Comparison of ENCODE assay signal across 9 mouse cellular contexts in the genomic region with DNA sequence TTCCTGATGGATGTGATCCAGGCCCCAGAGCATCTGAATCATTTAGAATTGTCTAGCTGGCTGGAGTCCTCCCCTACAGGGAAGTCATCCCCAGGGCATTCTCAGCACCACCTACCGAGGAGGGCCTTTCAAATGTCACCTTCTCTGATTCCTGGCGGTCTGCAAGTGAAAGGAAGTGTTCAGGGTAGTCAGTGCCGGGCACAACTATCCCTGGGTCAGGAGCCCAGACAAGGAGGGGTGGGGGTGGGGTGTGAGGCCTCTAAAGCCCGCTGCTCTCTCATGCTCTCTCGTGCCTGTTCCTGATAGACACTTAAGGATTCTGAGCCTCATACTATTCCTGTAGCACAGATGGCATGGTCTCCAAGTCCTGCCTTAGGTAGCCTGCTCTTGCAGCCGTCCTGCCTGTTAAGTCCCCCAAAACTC. TPM values are rescaled to one million over a fixed set of nuclear protein-coding genes. Genes with fewer than 3 reads are reported as not detected.
DNase-seq lines count a peak whose midpoint lies in the region; ATAC-seq and TF ChIP-seq lines count a peak whose summit lies in the region.
"Had no signal": no experiment of that assay in that cellular context is flagged by ENCODE, and none has a peak within 500 bp of the region (broad histone marks: within the 10 kb centered on the region; RNA-seq: fewer than 3 reads in every experiment).

No protein-coding gene starts in this region.

- peak; percentile 3; the same call in 1 of the 2 replicates for ATAC-seq in stomach, embryonic 16.5 days (ENCODE audit: insufficient read depth, low FRiP score)
- no peak for ATAC-seq in erythroblast, adult 5-6 weeks (replicated peaks; ENCODE audit: low FRiP score, poor library complexity, severe bottlenecking)
- no peak for ATAC-seq in inflammation-experienced regulatory T-cells, adult 6 months

- WGBS in limb, embryonic 10.5 days = 15% methylated on average over 6 of the region's 6 CpGs
- WGBS in stomach, embryonic 16.5 days = 33% methylated on average over 6 of the region's 6 CpGs

- peaks cover 26% of the 10 kb centered on the region for H3K27me3 ChIP-seq in limb, embryonic 10.5 days (ENCODE audit: low read depth, poor library complexity, severe bottlenecking)
- H3K27me3 ChIP-seq in stomach, embryonic 16.5 days (ENCODE audit: control insufficient read depth, insufficient read depth, low read length) = no peaks in the 10 kb centered on the region

- H3K4me3 ChIP-seq in gastrocnemius, adult 2 months = peak overlapping the region; percentile 88
- peak overlapping the region; percentile 50; the same call in 1 of the 2 replicates for H3K4me3 ChIP-seq in limb, embryonic 10.5 days
- no peak overlapping the region for H3K4me3 ChIP-seq in stomach, embryonic 16.5 days (replicated peaks; ENCODE audit: low read length)

- intact Hi-C loops in gastrocnemius, adult 2 months (cut with DNase I) = no loop called here
- intact Hi-C loops in heart, postnatal 10 days (cut with DNase I) = no loop called here

- H3K9ac ChIP-seq in stomach, embryonic 16.5 days (ENCODE audit: low read length) = peak overlapping the region; percentile 70

- peak; percentile 58 for DNase-seq in gastrocnemius, adult 2 months
- no peak for DNase-seq in gastrocnemius, postnatal 10 days
- DNase-seq in embryo, embryonic 11 days = peak; percentile 31
- peak; percentile 46 to 47 for DNase-seq in heart, postnatal 10 days
- DNase-seq in limb, embryonic 10.5 days (ENCODE audit: low spot score) = no peak

- no peak for TF ChIP-seq CTCF in gastrocnemius, adult 2 months (IDR thresholded peaks at IDR 0.05)

- H3K36me3 ChIP-seq in limb, embryonic 10.5 days = no peaks in the 10 kb centered on the region
- H3K36me3 ChIP-seq in stomach, embryonic 16.5 days (ENCODE audit: control insufficient read depth, insufficient read depth, low read length) = no peaks in the 10 kb centered on the region; the same call in 1 of the 2 replicates
- H3K36me3 ChIP-seq: G1E had no signal

- H3K9me3 ChIP-seq in limb, embryonic 10.5 days (replicated peaks) = no peaks in the 10 kb centered on the region
- H3K9me3 ChIP-seq in stomach, embryonic 16.5 days (replicated peaks; ENCODE audit: control insufficient read depth, low read length) = no peaks in the 10 kb centered on the region
- H3K9me3 ChIP-seq: G1E had no signal

- peak overlapping the region; percentile 100 for H3K27ac ChIP-seq in gastrocnemius, adult 2 months
- H3K27ac ChIP-seq in limb, embryonic 10.5 days = peak overlapping the region; percentile 82
- H3K27ac ChIP-seq in stomach, embryonic 16.5 days (ENCODE audit: low read length) = peak overlapping the region; percentile 87

- peaks cover 16% of the 10 kb centered on the region for H3K4me1 ChIP-seq in limb, embryonic 10.5 days
- H3K4me1 ChIP-seq in stomach, embryonic 16.5 days (ENCODE audit: control insufficient read depth, insufficient read depth, low read length) = peaks cover 39% of the 10 kb centered on the region

- H3K4me2 ChIP-seq in stomach, embryonic 16.5 days (ENCODE audit: low read depth, low read length) = peak overlapping the region; percentile 62; the same call in 1 of the 2 replicates

RNA-seq across cellular contexts. Expression of a gene that starts 7.2 kb away (rescaled TPM):
- total RNA-seq in gastrocnemius, adult 2 months (2021) = 100 to 1,000 TPM in 1 of 2 experiments, 10 to 100 TPM in 1; 70.0 to 124 TPM
- 10 to 100 TPM; 60.4 to 64.9 TPM for total RNA-seq in gastrocnemius, postnatal 10 days (2021)
- total RNA-seq in heart, postnatal 10 days (2021) = 10 to 100 TPM; 40.0 to 40.8 TPM
- polyA plus RNA-seq in limb, embryonic 10.5 days (2016; fragmentation: Nextera tagmentation; extraction: Ambion mirVana) = 1.4 and 1.7 TPM in 2 replicates
- polyA plus RNA-seq in stomach, embryonic 16.5 days (2015; fragmentation: Nextera tagmentation; extraction: Ambion mirVana) = 39.6 and 47.5 TPM in 2 replicates
- total RNA-seq in erythroblast, adult 5-6 weeks (2015; ENCODE audit: low replicate concordance) = 3.3 and 8.6 TPM in 2 replicates
- 2.9 and 11.7 TPM in 2 replicates for total RNA-seq in erythroblast, adult 5-6 weeks (2017; ENCODE audit: low replicate concordance)
- polyA plus RNA-seq in inflammation-experienced regulatory T-cells, adult 6 months (2017; shearing (Covaris generic)) = 100 to 1,000 TPM in 2 of 3 experiments, 10 to 100 TPM in 1; 98.8 to 258 (median 129) TPM

Comparison
In these comparisons a context has a peak if more than half of its experiments do, and no peak if none do; other contexts are left out.
1. DNase-seq: peak in gastrocnemius, adult 2 months (single experiment), embryo, embryonic 11 days (single experiment) and heart, postnatal 10 days (2 of 2); none in gastrocnemius, postnatal 10 days (single experiment) and limb, embryonic 10.5 days (single experiment).
2. Peak in every context shown above with its lines, with median percentiles within 50 percentile points of each other: H3K27ac ChIP-seq.